Comparison of ENCODE assay signal across 27 mouse cellular contexts in the genomic region with DNA sequence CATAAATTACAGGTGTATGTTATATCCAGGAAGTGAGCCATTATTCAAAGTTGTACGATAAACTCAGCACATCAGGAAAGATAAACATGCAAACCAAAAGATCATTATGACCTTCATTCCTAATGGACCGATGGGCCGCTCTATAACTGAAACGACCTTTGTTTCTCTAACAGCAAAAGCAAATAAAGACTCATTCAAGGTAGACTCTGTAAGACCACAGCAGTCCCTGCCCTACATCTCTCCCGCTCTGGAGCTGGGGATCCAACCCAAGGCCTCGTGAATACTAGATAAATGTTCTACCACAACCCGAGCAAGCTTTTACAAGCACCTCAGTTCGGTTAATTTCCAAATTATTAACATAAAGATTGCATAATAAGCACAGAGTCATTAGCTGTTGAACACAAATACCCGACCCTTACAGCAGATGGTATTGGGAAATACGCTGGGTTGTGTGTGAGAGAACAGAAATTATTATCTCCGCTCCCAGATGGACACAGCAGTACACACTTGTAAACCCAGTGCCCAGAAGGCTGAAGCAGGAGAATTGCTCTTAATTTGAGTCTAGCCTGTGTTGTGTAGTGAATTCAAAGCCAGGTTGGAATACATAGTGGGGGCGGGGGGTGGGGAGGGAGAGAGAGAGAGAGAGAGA.
A peak's percentile ranks its signal among the peaks of the same experiment; 100 is the strongest.
DNase-seq lines count a peak whose midpoint lies in the region; ATAC-seq and TF ChIP-seq lines count a peak whose summit lies in the region.
"Had no signal": no experiment of that assay in that cellular context is flagged by ENCODE, and none has a peak within 500 bp of the region (broad histone marks: within the 10 kb centered on the region; RNA-seq: fewer than 3 reads in every experiment).

No protein-coding gene starts in this region.

- no peak for TF ChIP-seq EP300 in liver, embryonic 14.5 days (IDR thresholded peaks at IDR 0.05; ENCODE audit: low read depth)
- peak; percentile 19; the same call in 1 of the 2 replicates for TF ChIP-seq EP300 in liver, postnatal 0 days (IDR thresholded peaks at IDR 0.05; ENCODE audit: low read depth)

- no peak for ATAC-seq in liver, embryonic 14.5 days (ENCODE audit: insufficient read depth)
- ATAC-seq in liver, embryonic 11.5 days (replicated peaks; ENCODE audit: low FRiP score): no peak
- ATAC-seq in intestine, embryonic 14.5 days (replicated peaks; ENCODE audit: low FRiP score, low TSS enrichment, low read depth): no peak
- peak; percentile 93 for ATAC-seq in liver, postnatal 0 days
- no peak for ATAC-seq in frontal cortex, adult (ENCODE audit: low TSS enrichment)
- ATAC-seq: activated CD4-positive, CD25-positive, alpha-beta regulatory T cell, adult 4 months; forebrain, embryonic 14.5 days had no signal

- no peaks in the 10 kb centered on the region for H3K27me3 ChIP-seq in liver, embryonic 14.5 days (ENCODE audit: control insufficient read depth, insufficient read depth, low read length)
- no peaks in the 10 kb centered on the region for H3K27me3 ChIP-seq in liver, embryonic 11.5 days (replicated peaks; ENCODE audit: control insufficient read depth, insufficient read depth, low read length)
- H3K27me3 ChIP-seq in intestine, embryonic 14.5 days (replicated peaks; ENCODE audit: control insufficient read depth, insufficient read depth, low read length): no peaks in the 10 kb centered on the region
- no peaks in the 10 kb centered on the region for H3K27me3 ChIP-seq in liver, postnatal 0 days (ENCODE audit: insufficient read depth, low read length)
- H3K27me3 ChIP-seq: CH12.LX; embryonic facial prominence, embryonic 12.5 days; heart, embryonic 15.5 days; limb, embryonic 13.5 days; midbrain, embryonic 12.5 days; neural tube, embryonic 12.5 days had no signal

- TF ChIP-seq CTCF in liver, embryonic 14.5 days (IDR thresholded peaks at IDR 0.05; ENCODE audit: low read depth): no peak
- no peak for TF ChIP-seq CTCF in liver, postnatal 0 days (IDR thresholded peaks at IDR 0.05; ENCODE audit: low read depth)
- TF ChIP-seq CTCF in lung, adult 2 months (IDR thresholded peaks at IDR 0.05; ENCODE audit: insufficient read depth, low read length): no peak

- H3K4me2 ChIP-seq in liver, embryonic 14.5 days (ENCODE audit: low read depth): no peak overlapping the region
- H3K4me2 ChIP-seq in liver, embryonic 11.5 days: no peak overlapping the region
- H3K4me2 ChIP-seq in intestine, embryonic 14.5 days (ENCODE audit: low read length): no peak overlapping the region
- H3K4me2 ChIP-seq in liver, postnatal 0 days (ENCODE audit: low read depth, low read length): peak overlapping the region; percentile 40; the same call in 1 of the 2 replicates
- H3K4me2 ChIP-seq: embryonic facial prominence, embryonic 12.5 days; heart, embryonic 15.5 days; limb, embryonic 13.5 days; lung, embryonic 14.5 days; midbrain, embryonic 12.5 days; neural tube, embryonic 12.5 days had no signal

- H3K9me3 ChIP-seq in liver, embryonic 14.5 days (ENCODE audit: control insufficient read depth, low read length): no peaks in the 10 kb centered on the region
- no peaks in the 10 kb centered on the region for H3K9me3 ChIP-seq in liver, embryonic 11.5 days (ENCODE audit: control insufficient read depth, low read length)
- H3K9me3 ChIP-seq in intestine, embryonic 14.5 days (ENCODE audit: control insufficient read depth, low read length): no peaks in the 10 kb centered on the region
- H3K9me3 ChIP-seq in liver, postnatal 0 days (ENCODE audit: low read length): no peaks in the 10 kb centered on the region
- H3K9me3 ChIP-seq: embryonic facial prominence, embryonic 12.5 days; heart, embryonic 15.5 days; limb, embryonic 13.5 days; megakaryocyte, embryonic 14.5 days; midbrain, embryonic 12.5 days; neural tube, embryonic 12.5 days had no signal

- no peaks in the 10 kb centered on the region for H3K36me3 ChIP-seq in liver, embryonic 14.5 days (replicated peaks; ENCODE audit: control insufficient read depth, insufficient read depth, low read depth)
- no peaks in the 10 kb centered on the region for H3K36me3 ChIP-seq in liver, embryonic 11.5 days (ENCODE audit: control insufficient read depth, insufficient read depth, low read length)
- no peaks in the 10 kb centered on the region for H3K36me3 ChIP-seq in intestine, embryonic 14.5 days (ENCODE audit: control insufficient read depth, insufficient read depth, low read length)
- H3K36me3 ChIP-seq in liver, postnatal 0 days (replicated peaks; ENCODE audit: insufficient read depth, low read length): no peaks in the 10 kb centered on the region
- H3K36me3 ChIP-seq: embryonic facial prominence, embryonic 12.5 days; heart, embryonic 15.5 days; limb, embryonic 13.5 days; midbrain, embryonic 12.5 days; neural tube, embryonic 12.5 days had no signal

- H3K27ac ChIP-seq in liver, embryonic 14.5 days: no peak overlapping the region
- H3K27ac ChIP-seq in liver, embryonic 11.5 days (ENCODE audit: low read depth, low read length): no peak overlapping the region
- no peak overlapping the region for H3K27ac ChIP-seq in intestine, embryonic 14.5 days (ENCODE audit: low read depth)
- H3K27ac ChIP-seq in liver, postnatal 0 days (ENCODE audit: low read depth): peak overlapping the region; percentile 76
- H3K27ac ChIP-seq: embryonic facial prominence, embryonic 12.5 days; heart, embryonic 15.5 days; midbrain, embryonic 12.5 days; neural tube, embryonic 12.5 days had no signal

- intact Hi-C loops in gastrocnemius, postnatal 14 days (cut with DNase I; ENCODE audit: low total_unique reads): no loop called here

- peaks cover 0 to 4% of the 10 kb centered on the region in 2 experiments; a peak in 2 of 4 replicates for H3K4me1 ChIP-seq in liver, embryonic 14.5 days (replicated peaks; ENCODE audit: control insufficient read depth in 2 of 2, insufficient read depth in 2 of 2, low read length in 1 of 2)
- H3K4me1 ChIP-seq in liver, embryonic 11.5 days (replicated peaks; ENCODE audit: control insufficient read depth, insufficient read depth, low read length): no peaks in the 10 kb centered on the region
- no peaks in the 10 kb centered on the region for H3K4me1 ChIP-seq in intestine, embryonic 14.5 days (replicated peaks; ENCODE audit: control insufficient read depth, insufficient read depth, low read length)
- no peaks in the 10 kb centered on the region for H3K4me1 ChIP-seq in liver, postnatal 0 days (ENCODE audit: insufficient read depth)
- H3K4me1 ChIP-seq in lung, adult 2 months (ENCODE audit: control insufficient read depth, insufficient read depth, low read length): no peaks in the 10 kb centered on the region; the same call in 1 of the 2 replicates
- H3K4me1 ChIP-seq: heart, embryonic 15.5 days; midbrain, embryonic 12.5 days; neural tube, embryonic 12.5 days had no signal

- 63% methylated on average over 12 of the region's 12 CpGs for WGBS in liver, embryonic 14.5 days (ENCODE audit: insufficient replicate concordance)
- WGBS in liver, embryonic 11.5 days: 80% methylated on average over 12 of the region's 12 CpGs
- 81% methylated on average over 12 of the region's 12 CpGs for WGBS in intestine, embryonic 14.5 days
- WGBS in liver, postnatal 0 days (ENCODE audit: insufficient replicate concordance): 55% methylated on average over 12 of the region's 12 CpGs
- WGBS in lung, adult 2 months: 79% methylated on average over 12 of the region's 12 CpGs

- H3K4me3 ChIP-seq in liver, embryonic 14.5 days (ENCODE audit: insufficient read depth in 1 of 2, low read depth in 2 of 2, low read length in 2 of 2): no peak overlapping the region
- no peak overlapping the region for H3K4me3 ChIP-seq in liver, embryonic 11.5 days (ENCODE audit: low read depth, low read length)
- no peak overlapping the region for H3K4me3 ChIP-seq in intestine, embryonic 14.5 days (ENCODE audit: low read depth, low read length)
- no peak overlapping the region for H3K4me3 ChIP-seq in liver, postnatal 0 days (ENCODE audit: low read depth, low read length)
- no peak overlapping the region for H3K4me3 ChIP-seq in lung, adult 2 months (replicated peaks; ENCODE audit: extremely low read depth, low read depth, low read length)
- H3K4me3 ChIP-seq: embryonic facial prominence, embryonic 12.5 days; heart, embryonic 15.5 days; limb, embryonic 13.5 days; megakaryocyte, embryonic 14.5 days; midbrain, embryonic 12.5 days; myocyte; neural tube, embryonic 12.5 days had no signal

- DNase-seq in liver, embryonic 14.5 days (ENCODE audit: low read depth in 3 of 3, low spot score in 3 of 3): peak in 2 of 3 experiments; percentile 20 to 24
- no peak for DNase-seq in liver, embryonic 11.5 days (ENCODE audit: low spot score)
- DNase-seq in intestine, embryonic 14.5 days (ENCODE audit: low spot score): peak; percentile 46
- DNase-seq in liver, postnatal 0 days: peak; percentile 27
- no peak for DNase-seq in lung, adult 2 months
- no peak for DNase-seq in gastrocnemius, postnatal 14 days
- DNase-seq: adrenal gland, adult 2 months; cerebellum, adult 9-10 months; cerebellum, postnatal 36 days; embryo, embryonic 11 days; kidney, adult 11 months; kidney, postnatal 25 days; lung, embryonic 14.5 days; right cerebral cortex, adult 18-20 months; thymus, adult 2 months; thymus, postnatal 4 days had no signal

- no peak for TF ChIP-seq POLR2A in lung, adult 2 months (IDR thresholded peaks at IDR 0.05; ENCODE audit: borderline replicate concordance, extremely low read depth, low read depth, low read length)

- no peak overlapping the region for H3K9ac ChIP-seq in liver, embryonic 14.5 days (replicated peaks)
- H3K9ac ChIP-seq in liver, embryonic 11.5 days (ENCODE audit: low read depth, low read length): no peak overlapping the region
- H3K9ac ChIP-seq in intestine, embryonic 14.5 days (ENCODE audit: low read length): no peak overlapping the region
- H3K9ac ChIP-seq in liver, postnatal 0 days (replicated peaks): no peak overlapping the region
- H3K9ac ChIP-seq: embryonic facial prominence, embryonic 12.5 days; heart, embryonic 15.5 days; limb, embryonic 13.5 days; lung, embryonic 14.5 days; midbrain, embryonic 12.5 days; neural tube, embryonic 12.5 days had no signal

Comparison
In these comparisons a context has a peak if more than half of its experiments do, and no peak if none do; other contexts are left out.
1. DNase-seq: peak in liver, embryonic 14.5 days (2 of 3), intestine, embryonic 14.5 days (single experiment) and liver, postnatal 0 days (single experiment); none in liver, embryonic 11.5 days (single experiment), lung, adult 2 months (single experiment) and gastrocnemius, postnatal 14 days (single experiment).